Mouse (Mus musculus): ENCODE measurements at regions not wholly inside any gene's neighbourhood (a gene's known extent, or its start where the extent isn't known, plus 50 kb on each side); places are given as distances from the start of the nearest gene placed in this dataset.

GRCm38 (mm10) chr7:117316126-117316805 is 64.5 kb upstream of the Xylt1 start:
- TF ChIP-seq CTCF (IDR thresholded peaks at IDR 0.05; ENCODE audit: control insufficient read depth, insufficient read depth, low read length) (no peak), POLR2A (IDR thresholded peaks at IDR 0.05; ENCODE audit: borderline replicate concordance, control insufficient read depth, low read depth, low read length) (no peak)
